ENCODE assay signal across 8 mouse cellular contexts in genomic region chr4:134923258-134924018, GRCm38 (mm10). TPM values are rescaled to one million over a fixed set of nuclear protein-coding genes. Genes with fewer than 3 reads are reported as not detected.
DNase-seq lines count a peak whose midpoint lies in the region; ATAC-seq and TF ChIP-seq lines count a peak whose summit lies in the region.

Gene Rsrp1, plus strand, starts transcription at chr4:134923592.

- H3K4me1 ChIP-seq in heart, embryonic 11.5 days (ENCODE audit: control insufficient read depth, insufficient read depth, low read length): peaks cover 12% of the 10 kb centered on the region
- peaks cover 21% of the 10 kb centered on the region for H3K4me1 ChIP-seq in kidney, embryonic 16.5 days (ENCODE audit: insufficient read depth, low read length)
- peaks cover 5% of the 10 kb centered on the region; the same call in 1 of the 2 replicates for H3K4me1 ChIP-seq in liver, adult 2 months (ENCODE audit: control insufficient read depth, insufficient read depth, low read length)

- no peaks in the 10 kb centered on the region for H3K9me3 ChIP-seq in heart, embryonic 11.5 days (replicated peaks; ENCODE audit: control insufficient read depth, low read length)
- no peaks in the 10 kb centered on the region for H3K9me3 ChIP-seq in kidney, embryonic 16.5 days (ENCODE audit: low read length)

- no peak for TF ChIP-seq CTCF in liver, adult 2 months (IDR thresholded peaks at IDR 0.05; ENCODE audit: low read depth, low read length)

- H3K4me3 ChIP-seq in heart, embryonic 11.5 days (ENCODE audit: low read depth, low read length): peak within 1 kb of the TSS; percentile 100
- peak within 1 kb of the TSS; percentile 89 for H3K4me3 ChIP-seq in kidney, embryonic 16.5 days (ENCODE audit: low read length)
- H3K4me3 ChIP-seq in liver, adult 2 months (ENCODE audit: insufficient read depth, low read depth, low read length): peak within 1 kb of the TSS; percentile 78
- peak within 1 kb of the TSS; percentile 79 for H3K4me3 ChIP-seq in myocyte

- TF ChIP-seq POLR2A in liver, adult 2 months (IDR thresholded peaks at IDR 0.05; ENCODE audit: extremely low read depth, insufficient read depth, low read length): peak; percentile 100
- peak; percentile 97 for TF ChIP-seq POLR2A in myocyte (IDR thresholded peaks at IDR 0.05; ENCODE audit: insufficient read length, low read depth)

- peak; percentile 81 for ATAC-seq in erythroblast, adult 5-6 weeks (replicated peaks; ENCODE audit: low FRiP score, poor library complexity, severe bottlenecking)
- peak; percentile 89 for ATAC-seq in heart, embryonic 11.5 days (replicated peaks; ENCODE audit: insufficient number of reproducible peaks, low FRiP score, low TSS enrichment)
- ATAC-seq in kidney, embryonic 16.5 days (ENCODE audit: low FRiP score, low TSS enrichment): peak; percentile 96

- peak within 1 kb of the TSS; percentile 99 for H3K9ac ChIP-seq in heart, embryonic 11.5 days (ENCODE audit: low read depth, low read length)
- H3K9ac ChIP-seq in kidney, embryonic 16.5 days (replicated peaks; ENCODE audit: low read length): peak within 1 kb of the TSS; percentile 89
- peak within 1 kb of the TSS; percentile 93 for H3K9ac ChIP-seq in liver, adult 2 months (ENCODE audit: low read depth, low read length)

- H3K79me2 ChIP-seq in liver, adult 2 months (ENCODE audit: control insufficient read depth, insufficient read depth, low read length): peaks cover 10% of the 10 kb centered on the region
- H3K79me2 ChIP-seq in myocyte (ENCODE audit: control insufficient read depth, insufficient read depth): peaks cover 33% of the 10 kb centered on the region

- H3K27me3 ChIP-seq in heart, embryonic 11.5 days (ENCODE audit: control insufficient read depth, insufficient read depth, low read length): no peaks in the 10 kb centered on the region
- no peaks in the 10 kb centered on the region for H3K27me3 ChIP-seq in kidney, embryonic 16.5 days (ENCODE audit: insufficient read depth, low read length)
- H3K27me3 ChIP-seq in liver, adult 2 months (ENCODE audit: control insufficient read depth, insufficient read depth, low read length): no peaks in the 10 kb centered on the region
- H3K27me3 ChIP-seq in myocyte (ENCODE audit: control insufficient read depth, insufficient read depth, insufficient read length): no peaks in the 10 kb centered on the region
- no peaks in the 10 kb centered on the region for H3K27me3 ChIP-seq in splenic B cell, adult 2 months (ENCODE audit: control insufficient read depth, insufficient read depth, low read length, poor library complexity, severe bottlenecking)

- H3K36me3 ChIP-seq in heart, embryonic 11.5 days (ENCODE audit: control insufficient read depth, insufficient read depth, low read length): peaks cover 23% of the 10 kb centered on the region
- peaks cover 29% of the 10 kb centered on the region for H3K36me3 ChIP-seq in kidney, embryonic 16.5 days (ENCODE audit: insufficient read depth, low read length)
- peaks cover 35% of the 10 kb centered on the region for H3K36me3 ChIP-seq in liver, adult 2 months (ENCODE audit: control insufficient read depth, insufficient read depth, low read length)
- H3K36me3 ChIP-seq in myocyte (ENCODE audit: control insufficient read depth, insufficient read depth): peaks cover 40% of the 10 kb centered on the region
- H3K36me3 ChIP-seq in splenic B cell, adult 2 months (ENCODE audit: control insufficient read depth, insufficient read depth, low read length, poor library complexity, severe bottlenecking): peaks cover 19% of the 10 kb centered on the region

- H3K27ac ChIP-seq in heart, embryonic 11.5 days (ENCODE audit: low read depth, low read length): peak within 1 kb of the TSS; percentile 96
- H3K27ac ChIP-seq in kidney, embryonic 16.5 days (ENCODE audit: low read length): peak within 1 kb of the TSS; percentile 97
- H3K27ac ChIP-seq in liver, adult 2 months (replicated peaks; ENCODE audit: insufficient read depth, low read depth, low read length): peak within 1 kb of the TSS; percentile 94

- WGBS in heart, embryonic 11.5 days (ENCODE audit: insufficient replicate concordance): 1% methylated on average over 64 of the region's 64 CpGs
- WGBS in kidney, embryonic 16.5 days: under 1% methylated on average over 64 of the region's 64 CpGs
- under 1% methylated on average over 64 of the region's 64 CpGs for WGBS in liver, adult 2 months

- peak within 1 kb of the TSS; percentile 66 for H3K4me2 ChIP-seq in heart, embryonic 11.5 days
- peak within 1 kb of the TSS; percentile 95 for H3K4me2 ChIP-seq in kidney, embryonic 16.5 days (replicated peaks; ENCODE audit: low read depth, low read length)
- peak within 1 kb of the TSS; percentile 90 for H3K4me2 ChIP-seq in myocyte (ENCODE audit: low read depth)

- peak; percentile 93 to 94 for DNase-seq in B cell, adult 2 months
- peak; percentile 99 for DNase-seq in brain, adult 2 months (ENCODE audit: low read depth, low spot score)
- DNase-seq in liver, adult 2 months (ENCODE audit: extremely low read depth, low read depth, low spot score): peak; percentile 92
- DNase-seq in splenic B cell, adult 2 months (ENCODE audit: low read depth, low spot score): peak; percentile 100

- H3ac ChIP-seq in myocyte (ENCODE audit: control insufficient read depth, insufficient read length): peak within 1 kb of the TSS; percentile 94

TF ChIP-seq in myocyte, 11 proteins besides CTCF, POLR2A, EP300 and RAD21:
- TF ChIP-seq REST (IDR thresholded peaks at IDR 0.05; ENCODE audit: insufficient read depth, insufficient read length) (no peak), SRF (IDR thresholded peaks at IDR 0.05; ENCODE audit: control insufficient read depth, insufficient read length, low read depth) (peak; percentile 27), POLR2AphosphoS2 (IDR thresholded peaks at IDR 0.05; ENCODE audit: insufficient read length, low read depth) (peak; percentile 100)

RNA-seq across cellular contexts. Expression of gene Rsrp1, which starts in this region (rescaled TPM):
- 2,585 and 2,588 TPM in 2 replicates for total RNA-seq in erythroblast, adult 5-6 weeks (2015; ENCODE audit: low replicate concordance)
- total RNA-seq in erythroblast, adult 5-6 weeks (2017; ENCODE audit: low replicate concordance): 1,104 and 1,368 TPM in 2 replicates
- 331 and 353 TPM in 2 replicates for polyA plus RNA-seq in heart, embryonic 11.5 days (2014; fragmentation: Nextera tagmentation; extraction: Ambion mirVana)
- 449 and 450 TPM in 2 replicates for polyA plus RNA-seq in kidney, embryonic 16.5 days (2015; fragmentation: Nextera tagmentation; extraction: Ambion mirVana)
- total RNA-seq in liver, adult 2 months (2014; rRNA removed): 200 and 206 TPM in 2 replicates
- 345 and 403 TPM in 2 replicates for polyA plus RNA-seq in liver, adult 2 months (2012; rRNA removed)
- 51.4 TPM for polyA plus RNA-seq in myocyte (2012; fragmentation: generic; extraction: Trizol)

Comparison
In these comparisons a context has a peak if more than half of its experiments do, and no peak if none do; other contexts are left out.
1. Peak in every context shown above with its lines: DNase-seq, ATAC-seq, H3K4me3 ChIP-seq and H3K27ac ChIP-seq.